9 mouse cellular contexts compared by ENCODE assay signal in the genomic region with DNA sequence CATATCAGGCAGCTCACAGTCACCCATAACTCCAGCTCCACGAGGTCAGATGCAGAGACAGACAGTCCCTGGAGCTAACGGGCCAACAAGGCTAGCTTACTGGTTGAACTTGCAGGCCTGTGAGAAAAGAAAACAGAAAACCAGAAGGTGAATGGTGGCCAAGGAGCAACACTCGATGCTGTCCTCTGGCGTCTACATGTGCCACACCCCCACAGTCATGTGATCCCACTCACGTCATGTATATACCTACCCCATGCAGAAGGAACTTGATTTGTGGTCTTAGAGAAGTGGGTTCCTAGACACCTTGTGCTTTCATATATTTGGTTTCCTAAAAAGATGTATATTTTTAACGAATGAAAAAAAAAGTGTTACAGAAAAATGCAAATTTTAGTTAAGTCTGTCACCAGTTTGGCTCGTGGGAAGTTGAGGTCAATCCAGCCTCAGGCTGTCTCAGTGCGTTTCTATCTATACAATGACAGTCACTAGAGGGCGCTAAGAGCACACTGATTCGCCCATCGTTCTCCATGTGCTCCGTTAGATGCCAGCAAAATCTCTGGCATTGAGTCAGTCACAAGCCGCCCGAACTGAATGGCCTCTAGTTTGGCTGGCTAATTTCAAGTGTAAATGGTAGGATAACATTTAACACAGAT. TPM values are rescaled to one million over a fixed set of nuclear protein-coding genes. Genes with fewer than 3 reads are reported as not detected.
A peak's percentile ranks its signal among the peaks of the same experiment; 100 is the strongest.
DNase-seq lines count a peak whose midpoint lies in the region; ATAC-seq and TF ChIP-seq lines count a peak whose summit lies in the region.
"Had no signal": no experiment of that assay in that cellular context is flagged by ENCODE, and none has a peak within 500 bp of the region (broad histone marks: within the 10 kb centered on the region; RNA-seq: fewer than 3 reads in every experiment).

No protein-coding gene starts in this region.

- TF ChIP-seq POLR2A in small intestine, adult 2 months (IDR thresholded peaks at IDR 0.05; ENCODE audit: low read depth, low read length) = no peak

- H3K9ac ChIP-seq in intestine, postnatal 0 days (ENCODE audit: low read depth, low read length) = no peak overlapping the region
- H3K9ac ChIP-seq in midbrain, embryonic 12.5 days (replicated peaks) = no peak overlapping the region

- no peak overlapping the region for H3K4me3 ChIP-seq in intestine, postnatal 0 days (ENCODE audit: low read depth, low read length)
- no peak overlapping the region for H3K4me3 ChIP-seq in limb, embryonic 10.5 days
- no peak overlapping the region for H3K4me3 ChIP-seq in midbrain, embryonic 12.5 days
- no peak overlapping the region for H3K4me3 ChIP-seq in small intestine, adult 2 months (ENCODE audit: low read depth, low read length)
- H3K4me3 ChIP-seq: erythroblast, embryonic 14.5 days had no signal

- no peak overlapping the region for H3K4me2 ChIP-seq in intestine, postnatal 0 days (replicated peaks; ENCODE audit: low read depth)
- no peak overlapping the region; the same call in 1 of the 2 replicates for H3K4me2 ChIP-seq in midbrain, embryonic 12.5 days (replicated peaks)

- no peaks in the 10 kb centered on the region for H3K4me1 ChIP-seq in intestine, postnatal 0 days (replicated peaks; ENCODE audit: control insufficient read depth, insufficient read depth, low read length)
- peaks cover 12% of the 10 kb centered on the region for H3K4me1 ChIP-seq in limb, embryonic 10.5 days
- peaks cover 11% of the 10 kb centered on the region for H3K4me1 ChIP-seq in midbrain, embryonic 12.5 days
- peaks cover 5% of the 10 kb centered on the region; the same call in 1 of the 2 replicates for H3K4me1 ChIP-seq in small intestine, adult 2 months (ENCODE audit: control insufficient read depth, insufficient read depth, insufficient read length, low read length)

- peak; percentile 95 for TF ChIP-seq CTCF in intestine, postnatal 0 days (IDR thresholded peaks at IDR 0.05; ENCODE audit: low read depth)
- peak; percentile 79; the same call in 1 of the 2 replicates for TF ChIP-seq CTCF in small intestine, adult 2 months (IDR thresholded peaks at IDR 0.05; ENCODE audit: extremely low read depth, insufficient read length, insufficient replicate concordance, low read depth, low read length)

- no peak overlapping the region for H3K27ac ChIP-seq in intestine, postnatal 0 days (ENCODE audit: low read depth, low read length)
- H3K27ac ChIP-seq in limb, embryonic 10.5 days = no peak overlapping the region
- no peak overlapping the region for H3K27ac ChIP-seq in midbrain, embryonic 12.5 days (replicated peaks)
- no peak overlapping the region for H3K27ac ChIP-seq in small intestine, adult 2 months (ENCODE audit: insufficient read depth, low read depth, low read length)

- DNase-seq in 416B (ENCODE audit: low read depth) = peak; percentile 91
- DNase-seq in adrenal gland, adult 18-20 months (ENCODE audit: low spot score in 2 of 2) = peak; percentile 56 to 62
- peak; percentile 80 for DNase-seq in embryo, embryonic 9.5 days (ENCODE audit: extremely low spot score)
- DNase-seq in limb, embryonic 10.5 days (ENCODE audit: low spot score) = peak; percentile 74

- H3K27me3 ChIP-seq in intestine, postnatal 0 days (replicated peaks; ENCODE audit: control insufficient read depth, insufficient read depth, low read length) = no peaks in the 10 kb centered on the region
- H3K27me3 ChIP-seq in limb, embryonic 10.5 days (ENCODE audit: low read depth, poor library complexity, severe bottlenecking) = peaks cover 29% of the 10 kb centered on the region
- H3K27me3 ChIP-seq in midbrain, embryonic 12.5 days = peaks cover 39% of the 10 kb centered on the region
- 0 out of 2 replicates have a peak, but pooled peaks cover 7% of the 10 kb centered on the region for H3K27me3 ChIP-seq in small intestine, adult 2 months (ENCODE audit: control insufficient read depth, insufficient read depth, low read length)

- no peaks in the 10 kb centered on the region for H3K36me3 ChIP-seq in intestine, postnatal 0 days (ENCODE audit: control insufficient read depth, insufficient read depth)
- H3K36me3 ChIP-seq in limb, embryonic 10.5 days = no peaks in the 10 kb centered on the region
- no peaks in the 10 kb centered on the region for H3K36me3 ChIP-seq in midbrain, embryonic 12.5 days
- H3K36me3 ChIP-seq in small intestine, adult 2 months (ENCODE audit: control insufficient read depth, insufficient read depth, low read length) = no peaks in the 10 kb centered on the region

- ATAC-seq in granulocyte monocyte progenitor cell, adult 5-6 weeks (replicated peaks; ENCODE audit: poor library complexity, severe bottlenecking) = peak; percentile 91
- peak; percentile 72 for ATAC-seq in intestine, postnatal 0 days
- ATAC-seq in midbrain, embryonic 12.5 days (ENCODE audit: low FRiP score, low read depth) = peak; percentile 69

- no peaks in the 10 kb centered on the region for H3K9me3 ChIP-seq in intestine, postnatal 0 days (ENCODE audit: control insufficient read depth)
- no peaks in the 10 kb centered on the region for H3K9me3 ChIP-seq in limb, embryonic 10.5 days (replicated peaks)
- H3K9me3 ChIP-seq in midbrain, embryonic 12.5 days = no peaks in the 10 kb centered on the region

- WGBS in intestine, postnatal 0 days = 12% methylated on average over 14 of the region's 14 CpGs
- 16% methylated on average over 14 of the region's 14 CpGs for WGBS in limb, embryonic 10.5 days
- WGBS in midbrain, embryonic 12.5 days = 16% methylated on average over 14 of the region's 14 CpGs
- WGBS in small intestine, adult 2 months = 8% methylated on average over 14 of the region's 14 CpGs

RNA-seq across cellular contexts. Expression of gene Cldn11, which starts 4.0 kb away (rescaled TPM):
- total RNA-seq in adrenal gland, adult 18-20 months (2021) = 10 to 100 TPM in 1 of 2 experiments, 1 to 10 TPM in 1; 6.3 to 13.1 TPM
- total RNA-seq in granulocyte monocyte progenitor cell, adult 5-6 weeks (2014; fragmentation: Nextera tagmentation) = not detected in 2 replicates
- not detected in 2 replicates for total RNA-seq in granulocyte monocyte progenitor cell, adult 5-6 weeks (2017)
- polyA plus RNA-seq in intestine, postnatal 0 days (2015; fragmentation: Nextera tagmentation; extraction: Ambion mirVana) = 0.92 and 1.1 TPM in 2 replicates
- polyA plus RNA-seq in limb, embryonic 10.5 days (2016; fragmentation: Nextera tagmentation; extraction: Ambion mirVana) = 3.8 and 4.6 TPM in 2 replicates
- polyA plus RNA-seq in midbrain, embryonic 12.5 days (2016; fragmentation: Nextera tagmentation; extraction: Ambion mirVana) = 26.3 and 27.5 TPM in 2 replicates
- polyA plus RNA-seq in small intestine, adult 2 months (2012; rRNA removed) = 0.06 and 0.42 TPM in 2 replicates
- polyA plus RNA-seq: erythroblast, embryonic 14.5 days had no signal

RNA-seq across cellular contexts. Expression of gene Skil, which starts 50.9 kb away (rescaled TPM):
- 10 to 100 TPM; 24.3 to 34.4 TPM for total RNA-seq in adrenal gland, adult 18-20 months (2021)
- 5.0 and 7.4 TPM in 2 replicates for total RNA-seq in granulocyte monocyte progenitor cell, adult 5-6 weeks (2014; fragmentation: Nextera tagmentation)
- 9.2 and 10.5 TPM in 2 replicates for total RNA-seq in granulocyte monocyte progenitor cell, adult 5-6 weeks (2017)
- polyA plus RNA-seq in intestine, postnatal 0 days (2015; fragmentation: Nextera tagmentation; extraction: Ambion mirVana) = 19.1 and 22.1 TPM in 2 replicates
- 22.3 and 28.9 TPM in 2 replicates for polyA plus RNA-seq in limb, embryonic 10.5 days (2016; fragmentation: Nextera tagmentation; extraction: Ambion mirVana)
- 49.6 and 53.3 TPM in 2 replicates for polyA plus RNA-seq in midbrain, embryonic 12.5 days (2016; fragmentation: Nextera tagmentation; extraction: Ambion mirVana)
- polyA plus RNA-seq in small intestine, adult 2 months (2012; rRNA removed) = 3.4 and 8.5 TPM in 2 replicates
